Mouse (Mus musculus) heart, postnatal 36 days (tissue): Measurements from ENCODE around the gene Mybpc2. TPM values are rescaled to one million over a fixed set of nuclear protein-coding genes. Genes with fewer than 3 reads are reported as not detected.

Experiments
- DNase-seq, 2 experiments: peaks; one replicate each; pipeline ENCODE4 v3.0.0; 2021 to 2022
- intact Hi-C: fragments of 180-260 bp; cut with DNase I; formaldehyde crosslinking; loops from one replicate; pipeline ENCODE4 v1.15.1; 2025
- total RNA-seq, 2 experiments: library from RNA; stranded (reverse); gene quantifications; 2 replicates each; pipeline ENCODE4 v1.2.3; 2021

Mybpc2 gene
- total RNA-seq, 2 experiments from 2014 or later = 16.5 to 20.1 TPM

DNA sequence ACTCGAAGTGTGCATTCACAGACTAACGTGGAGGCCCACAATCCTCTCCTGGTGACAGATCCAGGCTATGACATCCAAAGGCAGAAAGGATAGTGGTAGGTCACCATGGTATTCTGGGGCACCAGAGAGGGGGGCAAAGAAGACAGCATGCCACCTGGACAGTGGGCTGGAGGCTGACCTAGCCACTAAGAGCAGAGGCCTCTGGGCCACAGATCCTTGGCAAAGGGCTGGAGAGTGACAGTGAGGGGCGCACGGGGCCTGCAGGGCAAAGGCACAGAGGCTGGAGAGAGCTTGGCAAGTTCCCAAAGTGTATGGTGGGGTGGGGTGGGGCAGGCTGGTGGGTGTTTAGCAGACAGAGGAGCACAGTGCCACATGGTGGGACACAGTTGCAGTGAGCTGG is 34.2 kb downstream of the Mybpc2 start:
- intact Hi-C loops = no loop called here
- no peak for DNase-seq

DNA sequence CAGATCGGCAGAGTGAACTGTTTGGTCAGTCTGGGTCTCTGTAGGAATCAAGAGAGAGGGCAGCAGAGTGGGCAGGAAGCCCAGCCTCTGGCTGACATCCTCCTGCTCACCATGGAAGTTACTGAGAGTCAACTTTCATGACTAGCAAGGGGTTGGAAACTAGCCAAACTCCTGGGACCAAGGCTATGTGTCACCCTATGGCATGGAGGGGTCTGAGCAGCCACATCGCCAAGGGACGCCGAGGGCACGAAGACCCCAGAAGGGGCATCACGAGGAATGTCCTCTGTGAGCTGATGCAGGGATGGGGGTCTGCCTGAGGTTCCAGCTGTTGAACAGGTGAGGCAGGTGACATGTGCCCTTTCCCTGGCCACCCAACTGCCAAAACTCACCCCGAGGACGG is 35.9 kb downstream of the Mybpc2 start:
- intact Hi-C loops = no loop called here
- no peak for DNase-seq

DNA sequence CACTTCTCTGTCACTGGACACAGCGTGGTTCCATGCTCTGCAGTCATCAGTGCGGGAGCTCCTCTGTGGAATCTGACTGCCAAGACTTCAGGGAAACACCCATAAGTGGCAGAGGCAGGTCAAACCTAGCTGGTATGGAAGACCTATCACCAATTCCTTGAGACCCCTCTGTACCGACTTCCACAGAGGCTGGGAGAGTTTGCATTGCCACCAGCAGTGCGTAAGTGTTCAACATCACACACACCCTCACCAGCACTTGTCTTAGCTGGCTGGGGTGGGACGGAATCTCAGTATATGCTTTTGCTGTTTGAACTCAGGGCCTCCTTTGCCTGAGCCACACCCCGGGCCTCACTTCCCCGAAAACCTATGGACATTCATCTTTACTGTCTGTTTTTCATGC is 36.5 kb downstream of the Mybpc2 start:
- intact Hi-C loops = no loop called here
- DNase-seq = no peak

DNA sequence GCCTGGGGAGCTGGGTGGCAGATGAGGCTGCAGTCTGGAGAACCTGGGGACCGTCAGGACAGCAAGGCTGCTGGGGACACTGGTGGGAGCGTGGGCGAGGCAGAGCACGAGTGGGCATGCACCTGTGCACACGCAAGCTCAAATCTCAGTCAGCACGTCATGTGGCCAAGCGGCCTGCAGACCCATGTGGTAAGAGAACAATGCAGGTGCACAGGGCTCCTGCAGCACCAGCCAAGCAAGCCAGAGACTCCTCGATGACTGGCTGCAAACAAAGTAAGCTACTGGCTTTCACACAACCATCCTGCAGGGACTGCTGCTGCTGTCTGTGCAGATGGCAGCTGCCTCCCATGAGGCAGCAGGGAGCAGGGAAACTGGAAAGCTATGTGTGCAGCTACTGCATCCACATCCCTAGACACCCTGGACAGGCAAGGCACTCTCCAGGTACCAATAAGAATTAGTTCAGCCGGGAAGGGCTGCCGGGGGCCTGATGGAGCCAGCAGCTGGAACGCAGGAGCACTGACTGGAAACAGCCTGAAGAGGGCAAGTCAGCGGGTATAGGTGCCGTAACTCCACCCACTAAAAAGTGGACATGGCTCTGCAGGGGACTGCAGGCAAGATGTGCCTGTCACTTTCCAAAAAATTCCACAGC is 37.4 kb downstream of the Mybpc2 start:
- no peak for DNase-seq
- intact Hi-C loops = no loop called here

DNA sequence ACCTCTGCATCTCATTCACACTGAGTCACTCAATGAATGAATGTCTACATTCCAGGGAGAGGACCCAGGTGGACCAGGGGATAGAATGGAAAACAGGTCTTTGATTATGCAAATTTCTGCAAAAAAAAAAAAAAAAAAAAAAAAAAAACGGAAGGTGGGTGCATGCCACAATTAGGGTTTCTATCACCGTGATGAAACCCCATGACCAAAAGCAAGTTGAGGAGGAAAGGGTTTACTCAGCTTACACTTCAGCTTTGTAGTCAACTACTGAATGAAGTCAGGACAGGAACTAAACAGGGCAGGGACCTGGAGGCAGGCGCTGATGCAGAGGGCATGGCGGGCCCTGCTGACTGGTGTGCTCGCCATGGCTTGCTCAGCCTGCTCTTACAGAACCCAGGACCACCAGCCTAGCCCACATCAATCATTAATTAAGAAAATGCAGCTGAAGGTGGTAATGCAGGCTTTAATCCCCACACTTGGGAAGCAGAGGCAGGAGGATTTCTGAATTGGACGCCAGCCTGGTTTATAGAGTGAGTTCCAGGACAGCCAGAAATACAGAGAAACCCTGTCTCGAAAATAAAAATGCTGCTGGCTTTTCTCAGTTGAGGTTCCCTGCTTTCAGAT is 38.8 kb downstream of the Mybpc2 start:
- DNase-seq = no peak
- intact Hi-C loops = loop anchor here (1.0 to 2.0 kb wide), 3 partner anchors 39 to 223 kb away; no protein-coding TSS in a partner anchor

DNA sequence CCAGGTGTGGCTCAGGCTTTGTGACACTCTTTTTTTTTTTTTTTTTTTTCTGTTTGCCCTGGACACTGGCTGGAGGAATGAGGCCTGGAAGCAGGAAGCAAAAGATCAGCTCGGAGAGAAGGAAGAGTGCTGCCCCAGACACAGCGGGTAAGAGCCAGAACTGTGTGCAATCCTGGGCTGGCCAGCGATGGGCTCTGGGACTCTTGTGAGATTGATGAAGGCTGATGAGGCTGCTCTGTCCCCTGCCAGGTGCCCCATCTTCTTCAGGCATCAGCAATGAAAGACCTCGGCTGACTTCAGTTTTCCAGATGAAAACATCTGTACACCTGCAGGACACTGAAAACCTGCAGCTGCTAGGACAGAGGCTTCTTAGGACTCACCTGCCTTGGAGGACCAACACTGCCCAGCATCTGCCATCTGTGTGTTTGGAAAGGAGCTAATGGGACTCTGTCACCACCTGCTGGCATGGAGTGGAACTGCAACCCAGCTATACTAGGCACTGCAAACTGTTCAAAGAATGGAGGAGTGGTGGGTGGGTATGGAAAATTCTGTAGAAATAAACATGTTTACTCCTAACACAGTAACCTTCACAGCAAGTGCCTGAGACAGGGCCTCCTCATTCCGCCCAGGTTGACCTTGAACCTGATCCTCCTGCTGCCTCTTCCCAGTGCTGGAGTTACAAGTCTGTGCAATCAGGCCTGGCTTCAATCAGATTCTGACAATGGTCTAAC is 39.5 kb downstream of the Mybpc2 start:
- intact Hi-C loops = loop anchor here (1.0 to 2.0 kb wide), 3 partner anchors 38 to 223 kb away; no protein-coding TSS in a partner anchor
- DNase-seq = peak; percentile 74 to 82

DNA sequence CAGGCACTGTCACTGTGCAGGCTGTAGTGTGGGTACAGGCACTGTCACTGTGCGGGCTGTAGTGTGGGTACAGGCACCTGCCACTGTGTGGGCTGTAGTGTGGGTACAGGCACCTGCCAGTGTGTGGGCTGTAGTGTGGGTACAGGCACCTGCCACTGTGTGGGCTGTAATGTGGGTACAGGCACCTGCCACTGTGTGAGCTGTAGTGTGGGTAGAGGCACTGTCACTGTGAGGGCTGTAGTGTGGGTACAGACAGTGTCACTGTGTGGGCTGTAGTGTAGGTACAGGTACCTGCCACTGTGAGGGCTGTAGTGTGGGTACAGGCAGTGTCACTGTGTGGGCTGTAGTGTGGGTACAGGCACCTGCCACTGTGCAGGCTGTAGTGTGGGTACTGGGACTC is 40.3 kb downstream of the Mybpc2 start:
- intact Hi-C loops = loop anchor here (2.0 kb wide), 2 partner anchors 37 to 85 kb away; no protein-coding TSS in a partner anchor
- no peak for DNase-seq

DNA sequence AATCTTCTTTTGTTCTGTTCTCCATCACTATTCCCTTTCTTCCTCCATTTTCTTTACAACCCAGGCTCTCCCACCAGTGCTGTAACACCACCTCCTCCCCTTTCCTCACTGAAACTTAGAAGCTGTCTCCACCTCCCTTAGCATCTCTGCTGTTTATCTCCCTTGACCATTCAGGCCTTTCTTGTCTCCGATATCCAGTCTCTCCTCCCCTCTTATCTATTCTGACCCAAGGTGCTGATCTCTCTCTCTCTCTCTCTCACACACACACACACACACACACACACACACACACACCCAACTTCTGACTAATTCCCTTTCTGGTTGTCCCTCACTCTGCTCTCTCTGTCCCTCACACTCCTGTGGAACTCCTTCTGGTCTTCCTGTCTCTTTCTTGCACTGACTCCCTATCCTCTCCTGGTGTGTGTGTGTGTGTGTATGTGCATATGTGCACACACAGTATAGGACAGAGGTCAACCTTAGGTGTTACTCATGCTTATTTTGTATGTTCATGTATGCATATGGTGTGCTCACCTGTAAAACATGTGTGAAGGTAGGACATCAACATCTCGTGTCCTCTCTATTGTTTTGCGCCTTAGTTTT is 41.5 kb downstream of the Mybpc2 start:
- no peak for DNase-seq
- intact Hi-C loops = no loop called here

DNA sequence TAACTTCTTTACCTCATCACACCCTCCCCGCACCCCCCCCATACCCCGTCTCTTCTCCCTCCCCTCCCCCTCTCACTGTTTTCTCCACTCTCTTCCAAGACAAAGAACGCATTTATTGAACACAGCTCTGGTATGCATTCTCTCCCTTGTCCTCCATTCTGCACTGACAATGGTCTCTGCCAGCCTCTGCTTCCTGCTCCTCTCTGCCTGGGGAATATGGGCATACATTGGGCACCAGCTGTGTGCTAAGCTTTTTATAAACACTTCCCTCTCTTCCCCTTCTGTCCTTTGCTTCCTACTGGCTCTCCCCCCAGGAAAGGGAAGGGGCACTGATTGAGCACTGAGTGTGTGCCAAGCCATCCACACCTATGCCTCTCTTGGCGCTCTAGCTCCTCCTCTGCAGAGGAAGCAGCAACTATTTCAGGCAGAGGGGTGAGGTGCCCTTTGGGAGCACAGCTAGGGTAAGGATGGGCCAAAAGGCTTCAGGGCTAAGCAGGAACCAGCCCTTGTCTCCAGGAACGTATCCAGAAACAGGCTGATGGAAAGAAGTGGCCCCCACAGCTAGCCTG is 49.3 kb downstream of the Mybpc2 start:
- no peak for DNase-seq
- intact Hi-C loops = no loop called here

DNA sequence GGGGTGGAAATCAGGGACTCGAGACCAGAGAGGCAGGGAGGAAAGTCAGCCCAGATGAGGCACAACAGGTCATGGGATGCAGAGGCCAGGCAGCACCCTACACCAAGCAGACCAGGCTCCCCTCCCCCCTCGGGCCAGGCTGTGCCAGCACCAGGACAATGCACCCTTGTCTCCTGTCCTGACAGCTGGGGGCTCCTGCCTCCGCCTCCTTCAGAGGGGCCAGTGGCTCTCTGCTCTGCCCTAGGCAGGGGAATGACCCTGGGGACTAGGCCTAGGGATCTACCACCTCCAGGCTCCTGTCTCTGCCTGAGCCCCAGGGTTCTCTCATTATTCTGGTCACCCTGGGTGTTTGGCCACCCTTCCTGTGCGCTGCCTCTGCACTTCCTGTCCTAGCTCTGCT is 50.0 kb downstream of the Mybpc2 start:
- DNase-seq = peak; percentile 60 to 68
- intact Hi-C loops = loop anchor here (5.0 kb wide), 1 partner anchor 227 kb away; the partner anchor contains the start of genes 1700028J19Rik and 2410002F23Rik

DNA sequence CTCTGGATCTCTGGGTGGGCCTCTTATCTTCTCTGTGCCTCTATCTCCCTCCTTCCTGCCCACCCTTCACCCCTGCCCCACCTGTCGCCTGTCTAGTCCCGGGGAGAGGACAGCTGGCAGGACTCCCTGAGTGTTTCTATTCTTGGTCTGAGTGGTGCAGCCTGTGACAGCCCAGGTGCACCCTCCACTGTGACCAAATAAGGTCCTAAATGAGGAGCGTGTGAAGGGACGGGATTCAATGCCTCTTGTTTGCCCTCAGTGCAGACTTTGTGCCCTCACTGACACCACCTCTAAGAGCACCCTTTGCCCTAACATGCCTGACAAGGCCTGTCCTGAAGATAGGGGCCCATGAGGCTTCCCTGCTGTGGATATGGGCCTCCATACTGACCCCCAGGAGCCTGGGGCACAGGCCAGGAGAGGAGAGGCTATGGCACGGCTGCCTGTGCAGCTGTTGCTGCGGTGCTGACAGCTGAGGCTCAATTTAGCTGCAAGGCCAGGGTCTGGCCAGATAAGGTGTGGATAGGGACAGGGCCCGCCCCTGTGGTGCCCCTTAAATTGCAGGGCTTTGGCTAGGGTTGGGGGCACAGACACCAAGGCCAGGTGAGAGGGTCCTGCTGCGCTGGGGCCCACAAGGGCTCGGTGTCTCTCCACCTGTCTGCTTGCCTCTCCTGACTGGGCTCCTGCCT is 51.4 kb downstream of the Mybpc2 start:
- intact Hi-C loops = loop anchor here (5.0 kb wide), 1 partner anchor 226 kb away; the partner anchor contains the start of genes 1700028J19Rik and 2410002F23Rik
- peak; percentile 66 to 74 for DNase-seq

DNA sequence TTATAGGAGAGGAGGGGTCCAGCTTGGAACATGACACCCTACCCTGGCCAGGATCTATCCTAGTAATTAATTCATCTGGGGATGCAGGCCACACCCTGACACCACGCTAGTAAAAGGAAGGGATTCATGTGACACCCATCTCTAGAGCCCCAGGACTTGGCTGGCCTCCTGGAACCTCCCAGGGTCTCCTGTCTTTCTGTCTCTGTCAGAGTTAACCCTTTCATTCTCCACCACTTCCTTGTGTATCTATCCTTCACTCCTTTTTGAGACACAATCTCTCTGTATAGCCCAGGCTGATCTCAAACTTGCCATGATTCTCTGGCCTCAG is 51.9 kb downstream of the Mybpc2 start:
- intact Hi-C loops = loop anchor here (5.0 kb wide), 1 partner anchor 225 kb away; the partner anchor contains the start of genes 1700028J19Rik and 2410002F23Rik
- DNase-seq = no peak

DNA sequence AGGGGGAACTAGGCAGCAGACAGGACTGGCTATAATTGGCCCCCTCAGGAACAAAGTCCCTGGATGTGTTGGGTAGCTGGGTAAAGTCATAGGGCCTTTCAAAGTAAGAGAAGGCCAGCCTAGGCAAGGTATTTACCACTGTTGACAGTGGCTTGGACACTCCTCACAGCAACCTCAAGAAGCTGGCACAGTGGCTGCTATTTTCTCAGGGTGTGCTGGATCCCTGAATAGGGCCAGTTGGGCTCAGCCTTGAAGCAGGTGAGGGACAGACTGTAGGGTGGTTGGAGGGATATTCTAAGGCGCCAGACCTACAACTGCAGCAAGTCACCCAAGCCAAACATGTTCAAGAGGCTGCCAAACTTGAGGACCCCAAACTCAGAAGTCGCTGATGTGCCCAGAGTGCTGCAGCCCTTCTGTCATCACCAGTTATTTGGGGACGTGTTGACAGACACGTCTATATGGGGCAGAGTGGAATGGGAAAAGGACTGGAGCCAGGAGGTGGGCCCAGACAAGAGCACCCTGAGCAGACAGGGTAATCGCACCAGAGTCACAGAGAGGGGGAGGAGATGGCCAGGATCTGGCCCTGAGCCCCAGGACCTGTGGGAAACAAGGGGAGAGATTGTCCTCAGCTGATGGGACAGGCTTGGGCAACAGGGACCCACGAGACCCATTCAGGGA is 52.4 kb downstream of the Mybpc2 start:
- intact Hi-C loops = loop anchor here (5.0 kb wide), 1 partner anchor 225 kb away; the partner anchor contains the start of genes 1700028J19Rik and 2410002F23Rik
- DNase-seq = peak; percentile 60 to 68

DNA sequence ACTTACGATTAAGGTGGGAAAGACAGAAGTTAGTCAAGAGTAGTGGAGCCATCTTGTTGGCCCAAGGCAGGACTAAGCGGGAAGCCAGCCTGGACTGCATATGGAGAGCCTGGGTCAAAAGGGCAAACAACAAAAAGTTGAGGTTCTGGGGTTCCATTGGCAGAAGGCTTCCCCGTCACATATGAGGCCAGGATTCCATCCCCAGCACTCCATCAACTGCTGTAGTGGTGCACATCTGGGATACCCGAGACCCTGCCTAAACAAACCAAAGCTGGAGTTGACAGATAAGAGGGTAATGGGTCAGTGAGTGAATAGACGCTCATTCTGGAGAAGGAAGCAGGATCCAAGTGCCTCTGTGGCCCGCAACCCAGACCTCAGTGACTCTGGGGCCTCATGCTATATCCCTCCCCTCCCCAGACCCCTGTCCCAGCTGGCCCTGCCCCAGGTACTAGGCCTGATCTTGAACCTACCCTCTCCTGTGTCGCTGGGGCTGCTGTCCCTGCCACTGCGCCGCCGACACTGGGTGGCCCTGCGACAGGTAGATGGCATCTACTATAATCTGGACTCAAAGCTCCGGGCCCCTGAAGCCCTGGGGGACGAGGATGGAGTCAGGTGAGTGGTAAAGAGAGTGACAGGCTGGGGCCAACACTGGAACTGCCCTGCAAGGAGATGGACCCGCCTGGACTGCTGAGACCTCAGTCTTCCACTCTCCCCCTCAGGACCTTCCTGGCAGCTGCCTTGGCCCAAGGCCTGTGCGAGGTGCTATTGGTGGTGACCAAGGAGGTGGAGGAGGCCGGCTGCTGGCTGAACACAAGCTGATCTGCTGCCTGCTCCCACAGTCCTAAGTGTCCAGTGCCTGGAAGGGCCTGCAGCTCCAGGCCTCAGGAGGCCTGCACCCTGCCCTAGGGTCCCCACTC is 53.5 kb downstream of the Mybpc2 start:
- DNase-seq = no peak
- intact Hi-C loops = loop anchor here (5.0 kb wide), 1 partner anchor 224 kb away; the partner anchor contains the start of genes 1700028J19Rik and 2410002F23Rik

DNA sequence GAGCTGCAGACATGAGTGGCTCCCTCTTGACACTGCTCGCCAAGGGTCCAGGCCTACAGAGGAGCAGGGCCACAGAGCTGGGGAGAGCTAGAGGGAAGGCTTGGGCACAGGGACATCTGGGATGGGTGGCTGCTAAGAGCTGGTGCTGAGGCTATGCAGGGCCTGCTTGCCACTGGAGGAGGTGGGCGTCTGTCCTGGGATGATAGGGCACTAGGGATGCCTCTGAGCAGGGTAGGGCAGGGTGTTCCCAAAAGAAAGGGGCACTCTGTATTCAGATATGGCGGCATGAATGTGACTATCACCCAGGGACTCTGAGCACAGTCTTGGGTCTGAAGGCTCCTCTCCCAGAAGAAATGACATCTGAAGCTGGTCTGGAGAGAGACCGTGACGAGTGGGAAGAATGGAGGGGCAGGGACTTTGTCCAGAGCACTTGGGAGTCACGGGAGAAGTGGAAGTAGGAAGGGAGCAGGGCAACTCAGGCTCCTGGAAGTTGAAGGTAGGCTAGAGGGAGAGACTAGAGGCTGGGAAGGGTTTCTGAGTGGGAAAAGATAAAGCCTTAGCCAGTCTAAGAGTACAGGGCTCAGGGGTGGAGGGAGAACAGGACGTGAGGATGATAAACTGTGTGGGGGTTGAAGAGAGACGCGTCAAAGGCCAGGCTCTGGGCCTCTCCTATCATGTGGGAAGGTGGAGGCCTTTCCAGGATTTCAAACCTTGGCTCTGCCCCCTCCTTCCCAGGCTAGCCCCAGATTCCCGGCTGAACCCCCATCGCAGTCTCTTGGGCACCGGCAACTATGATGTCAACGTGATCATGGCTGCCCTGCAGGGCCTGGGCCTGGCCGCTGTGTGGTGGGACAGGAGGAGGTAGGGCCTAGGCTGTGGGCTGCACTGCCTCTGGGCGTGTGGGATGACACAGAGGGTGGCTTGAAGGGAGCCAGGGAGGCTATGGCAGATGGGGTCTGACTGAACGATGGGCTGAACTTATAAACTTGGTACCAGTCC is 54.5 kb downstream of the Mybpc2 start:
- intact Hi-C loops = loop anchor here (5.0 to 10.0 kb wide), 4 partner anchors 98 to 1155 kb away; partner anchors contain the start of genes 1700028J19Rik, 2410002F23Rik and Zfp715
- no peak for DNase-seq

DNA sequence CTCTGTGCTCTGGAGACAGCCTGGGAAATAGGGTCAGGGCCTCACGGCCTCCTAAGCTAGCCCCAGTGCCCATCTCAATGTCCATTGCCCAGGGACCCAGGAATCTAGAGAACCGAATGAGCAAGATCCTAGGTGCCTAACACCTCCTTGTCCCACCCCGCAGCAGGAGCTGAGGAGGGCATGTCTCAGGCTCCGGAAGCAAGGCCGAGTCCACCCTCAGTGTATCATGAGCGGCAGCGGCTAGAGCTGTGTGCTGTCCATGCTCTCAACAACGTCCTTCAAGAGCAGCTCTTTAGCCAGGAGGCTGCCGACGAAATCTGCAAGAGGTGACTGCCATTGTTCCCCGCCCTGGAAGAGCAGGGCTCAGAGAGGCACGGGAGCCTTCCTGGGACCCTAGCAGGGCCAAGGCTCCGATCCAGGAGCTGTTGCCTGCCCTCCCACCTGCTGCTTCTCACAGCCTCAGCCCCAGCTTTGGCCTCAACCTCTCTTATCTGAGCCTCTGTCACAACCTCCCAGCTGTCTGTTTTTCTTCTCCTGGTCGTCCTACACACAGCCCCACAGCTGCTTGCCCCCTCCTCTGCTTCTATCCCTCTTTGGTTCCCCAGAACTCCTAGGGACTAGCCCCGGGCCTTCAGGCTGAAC is 55.7 kb downstream of the Mybpc2 start:
- intact Hi-C loops = loop anchor here (5.0 to 10.0 kb wide), 3 partner anchors 96 to 1154 kb away; partner anchors contain the start of gene Zfp715
- no peak for DNase-seq
